Mouse (Mus musculus) lung, adult 2 months (tissue): ENCODE measurements around the gene Rac3. TPM values are rescaled to one million over a fixed set of nuclear protein-coding genes. Genes with fewer than 3 reads are reported as not detected.

Experiments
- DNase-seq: peaks from one replicate; pipeline ENCODE4 v3.0.0; 2022
- H3K4me1 ChIP-seq: fragments of 200-500 bp; 2 replicates; pipeline ENCODE4 v1.6.1; 2011; ENCODE audit warnings: low read length; ENCODE audit not compliant: control insufficient read depth, insufficient read depth
- H3K4me3 ChIP-seq: fragments of 200-500 bp; replicated peaks from 2 replicates; pipeline ENCODE3; 2011; ENCODE audit warnings: low read depth, mild to moderate bottlenecking, control low read depth, low read length; ENCODE audit errors: extremely low read depth
- CTCF ChIP-seq: fragments of 200-500 bp; IDR thresholded peaks from 2 replicates; pipeline ENCODE4 v1.5.1; 2011; ENCODE audit warnings: mild to moderate bottlenecking, low read length, control low read depth; ENCODE audit not compliant: insufficient read depth
- POLR2A ChIP-seq: fragments of 200-500 bp; IDR thresholded peaks from 2 replicates; pipeline ENCODE4 v1.6.1; 2011; ENCODE audit warnings: low read depth, mild to moderate bottlenecking, control low read depth, low read length, borderline replicate concordance; ENCODE audit errors: extremely low read depth
- WGBS: fragments of 180-500 bp; shearing (Covaris S2); methylation state at CpG from one replicate; pipeline ENCODE4 v1.1.7; 2018; 5-methylcytosine and 5-hydroxymethylcytosine counted together
- polyA plus RNA-seq: library from polyadenylated mRNA; depleted of rRNA; stranded (reverse); fragments of >200 nt; gene quantifications from 2 replicates; pipeline ENCODE4 v1.2.3, GENCODE M21; 2012

The Rac3 gene
- polyA plus RNA-seq, 1 experiment, result 62.0 TPM

DNA sequence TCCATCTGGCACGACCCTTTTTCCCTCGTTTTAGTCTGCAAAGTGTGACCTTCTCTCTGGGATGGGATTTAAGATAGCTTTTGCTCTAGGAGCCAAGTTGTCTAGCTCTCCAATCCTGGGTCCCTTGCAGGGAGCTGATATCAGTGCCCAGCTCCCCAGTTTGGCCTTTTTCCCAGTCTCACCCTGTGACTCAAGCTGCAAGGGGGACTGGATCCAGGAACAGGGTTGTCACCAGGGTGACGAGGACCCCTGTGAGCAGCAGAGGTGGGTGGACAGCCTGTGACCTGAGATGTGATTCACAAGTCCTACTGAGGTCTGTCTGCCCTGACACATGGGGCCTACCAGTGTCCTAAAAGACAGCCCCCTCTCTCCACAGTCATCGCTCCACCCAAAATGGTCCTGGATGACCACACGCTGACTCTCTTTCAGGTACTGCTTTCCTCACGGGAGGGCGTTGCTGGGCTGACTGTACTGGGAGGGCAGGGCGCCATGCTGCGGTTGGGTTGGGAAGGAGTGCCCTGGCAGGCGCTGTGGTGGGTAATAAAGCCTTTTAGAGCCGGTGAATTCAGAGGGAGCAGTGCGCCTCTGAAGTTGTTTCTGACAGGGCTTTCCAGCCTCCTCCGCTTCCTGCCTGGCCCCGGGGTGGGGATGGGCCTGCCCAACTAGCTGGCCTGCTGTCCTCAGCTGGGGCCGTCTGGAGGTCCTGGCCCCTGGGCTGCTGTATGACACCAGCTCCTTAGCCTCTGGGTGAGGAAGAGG lies 17.4 kb upstream of the Rac3 start:
- TF ChIP-seq CTCF (no peak), POLR2A (no peak)
- 66% methylated on average over 15 of the region's 15 CpGs for whole genome bisulfite sequencing
- no peak for DNase-seq
- no peak overlapping the region for H3K4me3 ChIP-seq
- no peaks in the 10 kb centered on the region for H3K4me1 ChIP-seq

DNA sequence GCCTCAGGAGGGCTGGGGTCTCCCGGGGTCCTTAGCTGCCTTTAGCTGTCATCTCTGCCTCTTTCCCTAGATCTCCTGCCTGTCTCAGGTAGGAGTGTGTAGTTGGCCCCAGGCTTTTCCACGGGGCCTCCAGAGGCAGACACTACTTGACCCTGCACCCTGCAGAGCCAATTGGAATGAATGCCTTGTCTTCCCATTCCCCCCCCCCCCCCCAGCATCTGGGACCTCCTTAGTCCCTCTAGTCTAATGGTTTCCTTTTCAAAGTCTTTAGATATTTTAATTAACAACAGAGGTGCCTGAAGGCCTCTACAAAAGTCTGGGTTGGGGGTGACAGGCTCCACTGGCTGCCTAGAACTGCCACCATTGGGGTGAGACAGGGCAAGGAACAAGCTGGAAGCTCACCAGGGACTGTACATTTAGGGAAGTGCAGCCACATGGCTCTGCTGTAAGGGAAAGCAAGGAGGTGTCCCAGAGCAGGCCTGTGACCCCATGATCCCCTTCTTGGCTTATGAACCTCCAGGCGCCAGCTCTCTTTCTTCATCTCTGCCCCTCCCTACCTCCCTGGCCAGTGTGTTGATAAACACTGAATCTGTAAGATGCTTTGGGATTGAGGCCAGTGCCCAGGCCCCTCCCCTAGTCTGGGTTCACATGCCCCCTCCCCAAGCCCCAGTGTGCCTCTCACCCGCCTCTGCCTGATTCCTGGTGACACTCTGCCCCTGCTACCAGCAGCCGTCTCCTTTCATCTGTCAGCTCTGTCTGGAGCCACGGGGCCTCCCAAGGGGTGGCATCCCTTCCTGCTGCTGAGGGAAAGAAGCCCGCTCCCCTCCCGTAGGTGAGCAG lies 16.6 kb upstream of the Rac3 start:
- no peak for TF ChIP-seq CTCF
- TF ChIP-seq POLR2A, result no peak
- WGBS, result 56% methylated on average over 8 of the region's 8 CpGs
- DNase-seq, result no peak
- Histone ChIP-seq H3K4me3 (no peak overlapping the region), H3K4me1 (no peaks in the 10 kb centered on the region)

DNA sequence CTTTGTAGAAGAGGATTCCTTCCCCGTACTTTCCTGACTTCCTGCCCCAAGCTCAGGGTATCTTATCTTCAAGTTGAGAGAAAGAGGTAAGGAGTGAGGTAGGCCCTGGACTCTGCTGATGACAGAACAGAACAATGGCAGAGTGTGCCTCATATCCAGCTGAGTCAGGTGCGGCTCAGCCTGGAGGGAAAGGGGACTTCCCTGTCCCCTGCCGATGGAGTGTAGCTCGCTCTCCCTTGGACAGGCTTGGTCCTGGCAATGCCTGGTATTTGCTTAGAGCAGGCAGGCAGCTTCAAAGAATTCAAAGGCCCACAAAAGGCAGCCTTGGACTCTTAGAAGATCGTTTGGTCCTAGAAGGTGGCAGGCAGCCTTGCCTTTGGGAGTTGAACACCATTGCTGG lies 15.2 kb upstream of the Rac3 start:
- DNase-seq, result no peak
- Histone ChIP-seq H3K4me3 (no peak overlapping the region), H3K4me1 (no peaks in the 10 kb centered on the region)
- 70% methylated on average over 5 of the region's 5 CpGs for WGBS
- TF ChIP-seq POLR2A, result no peak
- TF ChIP-seq CTCF, result no peak

DNA sequence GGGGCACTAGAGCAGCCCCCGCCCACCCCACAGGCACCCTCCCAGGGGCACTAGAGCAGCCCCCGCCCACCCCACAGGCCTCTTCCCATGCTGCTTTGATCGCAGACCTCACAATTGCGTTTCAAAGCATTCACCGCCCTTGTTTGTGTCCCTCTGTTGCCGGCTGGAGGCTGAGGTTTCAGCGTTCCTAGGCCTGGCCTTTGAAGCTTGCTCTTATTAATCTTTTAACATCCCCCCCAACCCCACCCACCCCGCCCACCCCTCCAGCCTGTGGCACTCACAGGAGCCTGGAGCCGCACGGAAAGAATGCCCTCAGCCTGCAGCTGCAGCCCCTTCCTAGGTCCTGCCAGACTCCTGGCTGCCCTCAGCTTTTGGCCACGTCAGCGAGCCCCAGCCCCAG lies 14.0 kb upstream of the Rac3 start:
- no peak overlapping the region for H3K4me3 ChIP-seq
- 63% methylated on average over 12 of the region's 12 CpGs for WGBS
- no peak for TF ChIP-seq POLR2A
- TF ChIP-seq CTCF, result no peak
- no peaks in the 10 kb centered on the region for H3K4me1 ChIP-seq
- no peak for DNase-seq

DNA sequence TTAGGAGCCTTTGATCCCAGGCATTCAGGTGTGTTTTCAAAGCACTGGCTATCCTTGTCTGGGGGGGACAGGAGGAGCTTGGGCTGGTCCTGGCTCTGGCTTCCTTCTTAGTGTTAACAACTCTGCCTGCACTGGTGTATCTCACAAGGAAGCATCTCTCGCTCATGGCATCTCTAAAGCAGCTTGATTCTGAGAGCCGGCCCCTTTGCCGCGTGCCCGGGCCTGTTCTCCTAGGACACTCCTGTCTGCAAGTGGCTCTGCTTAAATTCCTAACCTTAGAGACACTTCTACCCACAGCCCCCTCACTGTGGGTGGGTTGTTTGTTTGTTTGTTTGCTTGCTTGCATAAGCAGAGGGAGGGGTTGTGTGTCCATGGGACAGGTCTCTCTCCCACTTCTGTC lies 13.3 kb upstream of the Rac3 start:
- DNase-seq, result no peak
- peaks cover 6% of the 10 kb centered on the region; the same call in 1 of the 2 replicates for H3K4me1 ChIP-seq
- no peak overlapping the region for H3K4me3 ChIP-seq
- 52% methylated on average over 5 of the region's 5 CpGs for WGBS
- TF ChIP-seq POLR2A, result no peak
- no peak for TF ChIP-seq CTCF

DNA sequence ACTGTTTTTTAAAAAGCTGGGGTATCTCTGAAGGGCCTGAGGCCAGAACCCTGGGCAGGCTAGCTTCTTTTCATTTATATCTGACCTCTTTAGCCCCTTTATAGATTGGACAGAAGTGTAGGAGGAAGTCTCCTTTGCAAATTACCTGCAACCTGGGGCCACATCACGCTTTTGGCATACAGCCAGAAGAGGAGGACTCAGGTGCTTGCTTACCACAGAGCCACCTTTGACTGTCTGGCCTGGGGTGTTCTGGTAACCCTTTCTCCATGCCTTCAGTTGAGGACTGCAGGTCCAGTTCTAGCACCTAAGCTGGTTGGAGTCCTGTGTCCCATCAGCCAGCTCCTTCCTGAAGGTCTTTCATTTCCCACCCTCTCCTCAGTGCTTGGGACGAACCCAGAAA lies 11.7 kb upstream of the Rac3 start:
- Histone ChIP-seq H3K4me3 (no peak overlapping the region), H3K4me1 (peaks cover 14% of the 10 kb centered on the region; the same call in 1 of the 2 replicates)
- no peak for TF ChIP-seq CTCF
- no peak for TF ChIP-seq POLR2A
- WGBS, result 64% methylated on average over 2 of the region's 2 CpGs
- no peak for DNase-seq

DNA sequence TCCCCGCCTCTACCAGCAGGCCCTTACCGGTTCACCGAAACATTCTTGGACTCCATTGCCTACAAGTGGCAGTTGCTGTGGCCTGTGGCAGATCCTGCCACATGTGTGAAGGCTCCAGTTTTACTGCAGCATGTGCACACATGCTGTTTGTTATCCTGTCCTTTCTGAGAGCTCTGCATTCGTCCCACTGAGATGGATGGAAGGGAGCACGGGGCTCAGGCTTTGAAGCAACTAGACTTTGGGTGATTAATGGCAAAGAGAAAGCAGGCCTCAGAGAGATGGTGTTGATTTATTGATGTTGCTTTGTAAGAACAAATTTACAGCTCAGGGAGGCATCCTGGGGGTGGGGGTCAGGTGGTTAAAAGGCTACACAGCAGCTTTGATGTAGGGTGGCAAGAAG lies 10.6 kb upstream of the Rac3 start:
- Histone ChIP-seq H3K4me1 (peaks cover 14% of the 10 kb centered on the region; the same call in 1 of the 2 replicates), H3K4me3 (no peak overlapping the region)
- no peak for TF ChIP-seq POLR2A
- TF ChIP-seq CTCF, result no peak
- no peak for DNase-seq
- WGBS, result 76% methylated on average over 5 of the region's 5 CpGs

DNA sequence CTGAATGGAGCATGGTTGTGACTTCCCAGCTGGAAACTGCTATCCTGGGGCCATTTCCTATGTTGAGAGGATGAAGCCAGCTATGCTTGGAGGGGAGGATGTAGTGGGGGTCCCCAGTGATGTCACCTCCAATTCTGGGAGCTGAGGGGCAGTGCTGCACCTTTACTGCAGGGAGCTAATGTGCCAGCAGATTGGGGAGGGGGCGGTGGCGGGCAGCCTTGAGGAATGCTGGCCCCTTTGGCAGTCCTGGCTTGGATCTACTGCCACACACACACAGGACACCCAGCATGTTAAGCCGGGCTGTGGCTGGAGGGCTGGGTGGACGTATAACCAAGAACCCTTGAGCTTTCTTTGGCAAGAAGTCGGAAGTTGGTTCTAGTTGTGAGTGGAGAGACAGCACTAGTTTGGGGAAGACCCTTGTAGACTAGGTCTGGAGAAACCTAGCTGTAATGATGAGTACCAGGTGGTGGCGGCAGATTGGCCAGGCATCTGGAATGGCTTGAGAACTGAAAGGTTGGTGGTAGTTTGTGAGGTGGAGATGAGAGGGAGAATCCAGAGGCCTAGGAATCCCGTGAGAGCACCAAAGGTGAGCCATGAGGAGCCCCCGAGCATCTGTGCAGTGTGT lies 9.2 kb upstream of the Rac3 start:
- WGBS, result 66% methylated on average over 8 of the region's 8 CpGs

More for the DNA sequence above, 9.2 kb upstream of the Rac3 start:
- H3K4me1 ChIP-seq, result peaks cover 14% of the 10 kb centered on the region; the same call in 1 of the 2 replicates
- H3K4me3 ChIP-seq, result no peak overlapping the region
- no peak for DNase-seq
- TF ChIP-seq POLR2A, result no peak
- no peak for TF ChIP-seq CTCF
